In the genomic region with DNA sequence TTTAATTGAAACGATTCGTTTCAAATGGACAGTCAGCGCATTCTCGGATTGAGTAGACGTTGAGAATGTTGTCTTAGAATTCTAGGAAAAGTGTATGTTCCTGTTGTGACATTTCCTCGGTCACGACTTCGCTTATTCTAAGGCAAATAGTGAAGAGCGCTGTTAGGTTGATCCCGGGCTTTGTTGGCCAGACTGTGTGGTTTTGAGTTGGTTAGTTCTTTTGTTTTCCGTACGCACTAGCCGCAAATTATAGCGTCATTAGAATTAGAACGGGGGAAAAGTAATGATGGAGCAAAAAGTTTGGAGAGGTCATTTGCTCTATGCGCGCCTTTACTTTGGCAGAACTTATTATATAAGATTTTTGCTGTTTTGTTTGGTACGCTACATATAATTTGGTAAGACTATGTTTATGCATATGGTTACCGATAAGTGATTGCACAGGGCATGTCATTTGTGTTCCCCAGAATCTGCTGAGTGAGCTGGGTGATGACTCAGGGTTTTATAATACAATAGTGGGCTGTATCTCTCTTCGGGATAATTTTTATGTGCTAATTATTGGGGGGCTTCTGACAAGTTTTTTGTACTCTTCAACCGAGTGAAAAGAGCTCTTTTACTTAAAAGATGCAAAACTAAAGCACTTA, we compare ENCODE assay signal across 8 mouse cellular contexts. TPM values are rescaled to one million over a fixed set of nuclear protein-coding genes. Genes with fewer than 3 reads are reported as not detected.
DNase-seq lines count a peak whose midpoint lies in the region; ATAC-seq and TF ChIP-seq lines count a peak whose summit lies in the region.

No protein-coding gene starts in this region.

- H3K9me3 ChIP-seq in forebrain, embryonic 15.5 days, result no peaks in the 10 kb centered on the region
- H3K9me3 ChIP-seq in liver, embryonic 14.5 days (ENCODE audit: control insufficient read depth, low read length), result no peaks in the 10 kb centered on the region
- no peaks in the 10 kb centered on the region for H3K9me3 ChIP-seq in stomach, embryonic 15.5 days

- H3K4me3 ChIP-seq in forebrain, embryonic 15.5 days, result peak overlapping the region; percentile 81
- peak overlapping the region; percentile 82 to 100 for H3K4me3 ChIP-seq in liver, embryonic 14.5 days (ENCODE audit: insufficient read depth in 1 of 2, low read depth in 2 of 2, low read length in 2 of 2)
- peak overlapping the region; percentile 99 for H3K4me3 ChIP-seq in stomach, embryonic 15.5 days (replicated peaks)

- 1% methylated on average over 21 of the region's 21 CpGs for WGBS in forebrain, embryonic 15.5 days
- 2% methylated on average over 21 of the region's 21 CpGs for WGBS in liver, embryonic 14.5 days (ENCODE audit: insufficient replicate concordance)
- whole genome bisulfite sequencing in stomach, embryonic 15.5 days, result 3% methylated on average over 21 of the region's 21 CpGs

- peak overlapping the region; percentile 88 for H3K9ac ChIP-seq in forebrain, embryonic 15.5 days (replicated peaks)
- H3K9ac ChIP-seq in liver, embryonic 14.5 days (replicated peaks), result peak overlapping the region; percentile 99
- peak overlapping the region; percentile 96; the same call in 1 of the 2 replicates for H3K9ac ChIP-seq in stomach, embryonic 15.5 days

- no peak for TF ChIP-seq CTCF in liver, embryonic 14.5 days (IDR thresholded peaks at IDR 0.05; ENCODE audit: low read depth)

- H3K36me3 ChIP-seq in forebrain, embryonic 15.5 days, result no peaks in the 10 kb centered on the region
- no peaks in the 10 kb centered on the region for H3K36me3 ChIP-seq in liver, embryonic 14.5 days (replicated peaks; ENCODE audit: control insufficient read depth, insufficient read depth, low read depth)
- no peaks in the 10 kb centered on the region for H3K36me3 ChIP-seq in stomach, embryonic 15.5 days

- H3K4me2 ChIP-seq in forebrain, embryonic 15.5 days (replicated peaks), result peak overlapping the region; percentile 75
- peak overlapping the region; percentile 79 for H3K4me2 ChIP-seq in liver, embryonic 14.5 days (ENCODE audit: low read depth)
- H3K4me2 ChIP-seq in stomach, embryonic 15.5 days, result peak overlapping the region; percentile 57

- DNase-seq in frontal cortex, postnatal 10 days (ENCODE audit: low spot score in 2 of 2), result no peak
- DNase-seq in MN1 (ENCODE audit: low spot score), result peak; percentile 44
- peak; percentile 54 to 66 (median 60) for DNase-seq in liver, embryonic 14.5 days (ENCODE audit: low read depth in 3 of 3, low spot score in 3 of 3)
- DNase-seq in adipocyte (ENCODE audit: low spot score), result no peak
- no peak for DNase-seq in kidney, postnatal 25 days

- H3K4me1 ChIP-seq in forebrain, embryonic 15.5 days, result peaks cover 27% of the 10 kb centered on the region
- H3K4me1 ChIP-seq in liver, embryonic 14.5 days (replicated peaks; ENCODE audit: control insufficient read depth in 2 of 2, insufficient read depth in 2 of 2, low read length in 1 of 2), result peaks cover 18 to 21% of the 10 kb centered on the region in 2 experiments
- H3K4me1 ChIP-seq in stomach, embryonic 15.5 days, result peaks cover 6% of the 10 kb centered on the region; the same call in 1 of the 2 replicates

- H3K27ac ChIP-seq in forebrain, embryonic 15.5 days (replicated peaks), result peak overlapping the region; percentile 89
- peak overlapping the region; percentile 90 for H3K27ac ChIP-seq in liver, embryonic 14.5 days
- no peak overlapping the region for H3K27ac ChIP-seq in stomach, embryonic 15.5 days

- 0 out of 2 replicates have a peak, but pooled peaks have one; percentile 4 for ATAC-seq in frontal cortex, adult (ENCODE audit: low TSS enrichment)
- no peak for ATAC-seq in forebrain, embryonic 15.5 days (replicated peaks)
- ATAC-seq in liver, embryonic 14.5 days (ENCODE audit: insufficient read depth), result peak; percentile 40; the same call in 1 of the 2 replicates
- no peak for ATAC-seq in stomach, embryonic 15.5 days (ENCODE audit: insufficient read depth, low FRiP score, low read depth)

- TF ChIP-seq EP300 in liver, embryonic 14.5 days (IDR thresholded peaks at IDR 0.05; ENCODE audit: low read depth), result no peak; the same call in 1 of the 2 replicates

- no peaks in the 10 kb centered on the region for H3K27me3 ChIP-seq in forebrain, embryonic 15.5 days
- H3K27me3 ChIP-seq in liver, embryonic 14.5 days (ENCODE audit: control insufficient read depth, insufficient read depth, low read length), result no peaks in the 10 kb centered on the region
- no peaks in the 10 kb centered on the region for H3K27me3 ChIP-seq in stomach, embryonic 15.5 days (replicated peaks)

RNA-seq across cellular contexts. Expression of a gene that starts 1.4 kb away (rescaled TPM):
- polyA plus RNA-seq in forebrain, embryonic 15.5 days (2015; fragmentation: Nextera tagmentation; extraction: Ambion mirVana), result 17.8 and 20.4 TPM in 2 replicates
- 10.1 and 15.1 TPM in 2 replicates for polyA plus RNA-seq in liver, embryonic 14.5 days (2012; rRNA removed)
- polyA plus RNA-seq in liver, embryonic 14.5 days (2014; fragmentation: Nextera tagmentation; extraction: Ambion mirVana), result 12.8 and 13.7 TPM in 2 replicates
- polyA plus RNA-seq in stomach, embryonic 15.5 days (2015; fragmentation: Nextera tagmentation; extraction: Ambion mirVana), result 17.1 and 17.3 TPM in 2 replicates

Comparison
In these comparisons a context has a peak if more than half of its experiments do, and no peak if none do; other contexts are left out.
1. ATAC-seq: peak in frontal cortex, adult (single experiment) and liver, embryonic 14.5 days (single experiment); none in forebrain, embryonic 15.5 days (single experiment) and stomach, embryonic 15.5 days (single experiment).
2. DNase-seq: peak in MN1 (single experiment) and liver, embryonic 14.5 days (3 of 3); none in frontal cortex, postnatal 10 days (0 of 2), adipocyte (single experiment) and kidney, postnatal 25 days (0 of 2).
3. Peak in every context shown above with its lines, with median percentiles within 50 percentile points of each other: H3K4me2 ChIP-seq, H3K4me3 ChIP-seq and H3K9ac ChIP-seq.